Mouse (Mus musculus) MEL (cell line): ENCODE data around the gene Fam222b. TPM values are rescaled to one million over a fixed set of nuclear protein-coding genes. Genes with fewer than 3 reads are reported as not detected.

Experiments
- DNase-seq: peaks from one replicate; pipeline ENCODE4 v3.0.0; 2011; ENCODE audit warnings: low read depth, low spot score
- H3K27ac ChIP-seq: 2 replicates; pipeline ENCODE4 v1.5.1; 2012; ENCODE audit warnings: low read depth, mild to moderate bottlenecking, control low read depth, low read length, moderate library complexity; ENCODE audit not compliant: control insufficient read depth
- H3K27me3 ChIP-seq, 2 experiments: fragments of 150-350 bp in 1 of 2; sonication (generic) in 1 of 2; 2 replicates each; pipeline ENCODE4 v1.6.1; 2012; ENCODE audit warnings: low read length in 2 of 2, mild to moderate bottlenecking in 2 of 2, improper control_type of control experiment in 1 of 2, moderate library complexity in 1 of 2; ENCODE audit not compliant: insufficient read depth in 2 of 2, control insufficient read depth in 1 of 2
- H3K36me3 ChIP-seq, 2 experiments: 2 replicates each; pipeline ENCODE4 v1.6.1; 2012 to 2014; ENCODE audit warnings: low read length in 2 of 2, improper control_type of control experiment in 1 of 2, inconsistent platforms in 1 of 2, mild to moderate bottlenecking in 1 of 2; ENCODE audit not compliant: insufficient read depth in 2 of 2, control insufficient read depth in 1 of 2
- H3K4me1 ChIP-seq, 2 experiments: fragments of 150-350 bp in 1 of 2; sonication (generic) in 1 of 2; 2 replicates each; pipeline ENCODE4 v1.6.1; 2012; ENCODE audit warnings: low read length in 2 of 2, improper control_type of control experiment in 1 of 2, mild to moderate bottlenecking in 1 of 2; ENCODE audit not compliant: insufficient read depth in 2 of 2, control insufficient read depth in 1 of 2
- H3K4me3 ChIP-seq, 2 experiments: fragments of 150-350 bp in 1 of 2; sonication (generic) in 1 of 2; 2 replicates each; pipeline ENCODE4 v1.5.1; 2012; ENCODE audit warnings: low read depth in 2 of 2, low read length in 2 of 2, mild to moderate bottlenecking in 2 of 2, moderate library complexity in 2 of 2, control low read depth in 1 of 2, improper control_type of control experiment in 1 of 2; ENCODE audit not compliant: control insufficient read depth in 1 of 2, insufficient read depth in 1 of 2
- H3K79me2 ChIP-seq: 2 replicates; pipeline ENCODE4 v1.6.1; 2012; ENCODE audit warnings: mild to moderate bottlenecking, low read length, moderate library complexity; ENCODE audit not compliant: control insufficient read depth, poor library complexity, insufficient read depth
- H3K9ac ChIP-seq: 2 replicates; pipeline ENCODE4 v1.6.1; 2012; ENCODE audit warnings: low read depth, mild to moderate bottlenecking, control low read depth, low read length, moderate library complexity; ENCODE audit not compliant: control insufficient read depth, poor library complexity, severe bottlenecking
- H3K9me3 ChIP-seq: fragments of 150-350 bp; sonication (generic); replicated peaks from 2 replicates; pipeline ENCODE4 v1.6.1; 2012; ENCODE audit warnings: mild to moderate bottlenecking, low read length, improper control_type of control experiment, moderate library complexity; ENCODE audit not compliant: insufficient read depth
- BHLHE40 ChIP-seq: IDR thresholded peaks from 2 replicates; pipeline ENCODE4 v1.6.1; 2012; ENCODE audit warnings: low read depth, mild to moderate bottlenecking, inconsistent platforms, low read length, improper control_type of control experiment, borderline replicate concordance
- CHD1 ChIP-seq: IDR thresholded peaks from 2 replicates; pipeline ENCODE4 v1.6.1; 2012; ENCODE audit warnings: low read depth, mild to moderate bottlenecking, inconsistent platforms, low read length, improper control_type of control experiment
- CHD2 ChIP-seq: IDR thresholded peaks from 2 replicates; pipeline ENCODE4 v1.6.1; 2011; ENCODE audit warnings: low read length, improper control_type of control experiment
- CTCF ChIP-seq, 3 experiments: IDR thresholded peaks in 2 of 3; conservative IDR thresholded peaks in 1 of 3; 2 replicates each; pipeline ENCODE4 v1.5.1; 2011 to 2012; ENCODE audit warnings: low read length in 3 of 3, low read depth in 2 of 3, mild to moderate bottlenecking in 2 of 3, improper control_type of control experiment in 1 of 3, inconsistent platforms in 1 of 3, mixed read lengths in 1 of 3, moderate library complexity in 1 of 3; ENCODE audit not compliant: control insufficient read depth in 1 of 3, insufficient read depth in 1 of 3, poor library complexity in 1 of 3, severe bottlenecking in 1 of 3
- E2F4 ChIP-seq: IDR thresholded peaks from 2 replicates; pipeline ENCODE4 v1.6.1; 2011; ENCODE audit warnings: low read depth, low read length, improper control_type of control experiment, borderline replicate concordance
- ELF1 ChIP-seq: IDR thresholded peaks from 2 replicates; pipeline ENCODE4 v1.6.1; 2014; ENCODE audit warnings: low read depth, mild to moderate bottlenecking, inconsistent platforms, low read length, improper control_type of control experiment, moderate library complexity
- EP300 ChIP-seq, 2 experiments: IDR thresholded peaks; 2 replicates each; pipeline ENCODE4 v1.6.1; 2011; ENCODE audit warnings: improper control_type of control experiment in 2 of 2, low read length in 2 of 2, low read depth in 1 of 2, mild to moderate bottlenecking in 1 of 2
- ETS1 ChIP-seq: IDR thresholded peaks from 2 replicates; pipeline ENCODE4 v1.6.1; 2012; ENCODE audit warnings: low read depth, mild to moderate bottlenecking, inconsistent platforms, low read length, improper control_type of control experiment, moderate library complexity
- GABPA ChIP-seq: IDR thresholded peaks from 2 replicates; pipeline ENCODE4 v1.6.1; 2012; ENCODE audit warnings: low read depth, mild to moderate bottlenecking, inconsistent platforms, low read length, improper control_type of control experiment, moderate library complexity
- GATA1 ChIP-seq: IDR thresholded peaks from 2 replicates; pipeline ENCODE4 v1.6.1; 2011; ENCODE audit warnings: low read depth, low read length, improper control_type of control experiment
- HCFC1 ChIP-seq: IDR thresholded peaks from 2 replicates; pipeline ENCODE4 v1.6.1; 2012; ENCODE audit warnings: low read depth, mild to moderate bottlenecking, inconsistent platforms, low read length, improper control_type of control experiment, moderate library complexity
- KAT2A ChIP-seq: conservative IDR thresholded peaks from 2 replicates; pipeline ENCODE4 v1.6.1; 2012; ENCODE audit warnings: low read depth, low read length, improper control_type of control experiment, inconsistent platforms
- MAFK ChIP-seq: IDR thresholded peaks from 2 replicates; pipeline ENCODE4 v1.6.1; 2011; ENCODE audit warnings: low read depth, mild to moderate bottlenecking, low read length, improper control_type of control experiment, borderline replicate concordance
- MAX ChIP-seq: IDR thresholded peaks from 2 replicates; pipeline ENCODE4 v1.6.1; 2011; ENCODE audit warnings: low read length, improper control_type of control experiment
- MAZ ChIP-seq: IDR thresholded peaks from 2 replicates; pipeline ENCODE4 v1.6.1; 2012; ENCODE audit warnings: low read depth, mild to moderate bottlenecking, inconsistent platforms, low read length, improper control_type of control experiment
- MXI1 ChIP-seq: IDR thresholded peaks from 2 replicates; pipeline ENCODE4 v1.6.1; 2011; ENCODE audit warnings: mild to moderate bottlenecking, low read depth, low read length, improper control_type of control experiment
- MYC ChIP-seq: IDR thresholded peaks from 2 replicates; pipeline ENCODE4 v1.6.1; 2011; ENCODE audit warnings: low read depth, mild to moderate bottlenecking, low read length, improper control_type of control experiment, moderate library complexity
- NELFE ChIP-seq: IDR thresholded peaks from 2 replicates; pipeline ENCODE4 v1.6.1; 2011; ENCODE audit warnings: low read depth, low read length, improper control_type of control experiment
- NRF1 ChIP-seq: IDR thresholded peaks from 2 replicates; pipeline ENCODE4 v1.6.1; 2014; ENCODE audit warnings: low read depth, mild to moderate bottlenecking, inconsistent platforms, low read length, improper control_type of control experiment, moderate library complexity; ENCODE audit not compliant: poor library complexity, insufficient read depth, severe bottlenecking
- RAD21 ChIP-seq: IDR thresholded peaks from 2 replicates; pipeline ENCODE4 v1.6.1; 2011; ENCODE audit warnings: mild to moderate bottlenecking, low read depth, low read length, improper control_type of control experiment
- RCOR1 ChIP-seq: IDR thresholded peaks from 2 replicates; pipeline ENCODE4 v1.6.1; 2012; ENCODE audit warnings: low read depth, mild to moderate bottlenecking, inconsistent platforms, low read length, improper control_type of control experiment
- SIN3A ChIP-seq: IDR thresholded peaks from 2 replicates; pipeline ENCODE4 v1.6.1; 2012; ENCODE audit warnings: low read length, improper control_type of control experiment, inconsistent platforms
- SMC3 ChIP-seq: IDR thresholded peaks from 2 replicates; pipeline ENCODE4 v1.6.1; 2011; ENCODE audit warnings: low read depth, low read length, improper control_type of control experiment
- TAL1 ChIP-seq: IDR thresholded peaks from 2 replicates; pipeline ENCODE4 v1.6.1; 2012; ENCODE audit warnings: mild to moderate bottlenecking, inconsistent platforms, low read length, moderate library complexity, mixed read lengths
- TCF12 ChIP-seq: IDR thresholded peaks from 2 replicates; pipeline ENCODE4 v1.6.1; 2014; ENCODE audit warnings: low read depth, mild to moderate bottlenecking, inconsistent platforms, low read length, improper control_type of control experiment, moderate library complexity
- UBTF ChIP-seq: IDR thresholded peaks from 2 replicates; pipeline ENCODE4 v1.6.1; 2012; ENCODE audit warnings: low read depth, mild to moderate bottlenecking, inconsistent platforms, low read length, improper control_type of control experiment, moderate library complexity, borderline replicate concordance; ENCODE audit not compliant: insufficient read depth
- ZC3H11A ChIP-seq: IDR thresholded peaks from 2 replicates; pipeline ENCODE4 v1.6.1; 2012; ENCODE audit warnings: low read depth, mild to moderate bottlenecking, inconsistent platforms, low read length, improper control_type of control experiment
- ZMIZ1 ChIP-seq: IDR thresholded peaks from 2 replicates; pipeline ENCODE4 v1.6.1; 2012; ENCODE audit warnings: low read depth, mild to moderate bottlenecking, inconsistent platforms, low read length, improper control_type of control experiment, moderate library complexity
- ZNF384 ChIP-seq: IDR thresholded peaks from 2 replicates; pipeline ENCODE4 v1.6.1; 2012; ENCODE audit warnings: low read depth, mild to moderate bottlenecking, inconsistent platforms, low read length, improper control_type of control experiment
- polyA plus RNA-seq, 2 experiments: library from polyadenylated mRNA; stranded (reverse) in 1 of 2; unstranded in 1 of 2; fragments of >175 nt in 1 of 2; fragments of >200 nt in 1 of 2; gene quantifications; 2 replicates each; pipeline versions ENCODE4 v1.2.1 to v1.2.4; 2012; ENCODE audit warnings: low replicate concordance in 2 of 2, low read depth in 1 of 2; ENCODE audit not compliant: insufficient read length in 2 of 2, insufficient read depth in 1 of 2, missing spikeins in 1 of 2
- total RNA-seq: library from RNA; depleted of rRNA; stranded (reverse); fragments of 300-350 nt; gene quantifications from 2 replicates; pipeline ENCODE4 v1.2.3, GENCODE M21; 2012

The Fam222b gene
- total and polyA plus RNA-seq, 3 experiments, result 2.4 to 8.1 TPM; not detected in 1

DNA sequence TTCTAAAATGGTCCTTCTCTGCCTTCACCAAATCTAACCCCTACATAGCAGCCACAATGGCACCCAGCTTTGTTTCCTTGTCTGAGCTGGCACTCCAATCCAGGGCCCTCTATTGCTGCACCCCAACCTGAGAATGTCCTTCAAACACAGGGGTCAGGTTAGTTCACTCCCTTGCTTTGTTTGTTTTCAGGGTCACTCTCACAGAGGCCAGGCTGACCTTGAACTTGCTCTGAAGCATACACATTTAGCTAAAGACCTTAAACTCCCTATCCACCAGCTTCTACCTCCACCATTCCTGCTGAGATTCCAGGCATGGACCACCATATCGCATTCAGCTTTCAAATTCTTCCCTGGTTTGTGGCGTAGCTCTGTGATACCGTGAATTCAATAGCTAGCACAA, 80.0 kb downstream of the Fam222b start:
- H3K4me1 ChIP-seq, result peaks cover 0 to 3% of the 10 kb centered on the region in 2 experiments; a peak in 1 of 4 replicates
- no peak overlapping the region for H3K27ac ChIP-seq

GRCm38 (mm10) chr11:78175771-78176401, 81.4 kb downstream of the Fam222b start:
- Histone ChIP-seq H3K27ac (peak overlapping the region; percentile 59), H3K9ac (peak overlapping the region; percentile 10; the same call in 1 of the 2 replicates), H3K36me3 (peaks cover 0 to 19% of the 10 kb centered on the region in 2 experiments; a peak in 3 of 4 replicates), H3K79me2 (peaks cover 8% of the 10 kb centered on the region), H3K4me3 (peak overlapping the region; percentile 60 to 67), H3K9me3 (no peaks in the 10 kb centered on the region), H3K4me1 (peaks cover 0 to 11% of the 10 kb centered on the region in 2 experiments; a peak in 1 of 4 replicates), H3K27me3 (no peaks in the 10 kb centered on the region)
- DNase-seq, result peak; percentile 98
- no peak for TF ChIP-seq NRF1
- 0 out of 4 replicates have a peak, but pooled peaks of 1 of the 2 experiments have one; percentile 52 for TF ChIP-seq EP300 (IDR thresholded peaks at IDR 0.05; ENCODE audit: low read depth in 1 of 2, low read length in 2 of 2)
- no peak for TF ChIP-seq CHD2
- TF ChIP-seq MAX, result no peak; the same call in 1 of the 2 replicates
- peak; percentile 90 for TF ChIP-seq MYC
- TF ChIP-seq KAT2A, result no peak
- TF ChIP-seq SIN3A, result no peak; the same call in 1 of the 2 replicates
- no peak; the same call in 1 of the 2 replicates for TF ChIP-seq SMC3
- TF ChIP-seq MXI1, result peak; percentile 60; the same call in 1 of the 2 replicates
- TF ChIP-seq TAL1, result no peak
- TF ChIP-seq ETS1, result 0 out of 2 replicates have a peak, but pooled peaks have one; percentile 5
- TF ChIP-seq HCFC1, result no peak
- TF ChIP-seq NELFE, result no peak
- no peak for TF ChIP-seq ZC3H11A
- TF ChIP-seq CHD1, result 0 out of 2 replicates have a peak, but pooled peaks have one; percentile 73
- TF ChIP-seq UBTF, result no peak
- TF ChIP-seq ELF1, result no peak
- TF ChIP-seq CTCF (IDR thresholded peaks at IDR 0.05 in 2 of 3, conservative IDR thresholded peaks at IDR 0.05 in 1 of 3; ENCODE audit: control insufficient read depth in 1 of 3, insufficient read depth in 1 of 3, low read depth in 2 of 3, low read length in 3 of 3, poor library complexity in 1 of 3, severe bottlenecking in 1 of 3), result peak in 2 of 3 experiments; percentile 37 to 55; a peak in 4 of 6 replicates
- no peak; the same call in none of the 2 replicates for TF ChIP-seq RCOR1
- no peak for TF ChIP-seq MAFK
- TF ChIP-seq E2F4, result no peak
- TF ChIP-seq RAD21, result no peak
- TF ChIP-seq ZNF384, result peak; percentile 70
- TF ChIP-seq GATA1, result 0 out of 2 replicates have a peak, but pooled peaks have one; percentile 11
- no peak for TF ChIP-seq BHLHE40

More for the DNA sequence above, 80.0 kb downstream of the Fam222b start:
- no peaks in the 10 kb centered on the region for H3K27me3 ChIP-seq
- H3K9me3 ChIP-seq, result no peaks in the 10 kb centered on the region
- peaks cover 0 to 5% of the 10 kb centered on the region in 2 experiments; a peak in 2 of 4 replicates for H3K36me3 ChIP-seq
- no peak overlapping the region for H3K4me3 ChIP-seq
- TF ChIP-seq HCFC1 (no peak), MAFK (no peak), TAL1 (no peak), ZMIZ1 (no peak), SMC3 (no peak), KAT2A (no peak), UBTF (no peak), GABPA (no peak), BHLHE40 (no peak), ZNF384 (no peak), GATA1 (no peak), TCF12 (no peak), MAZ (no peak)
- H3K9ac ChIP-seq, result no peak overlapping the region
- peaks cover 7% of the 10 kb centered on the region for H3K79me2 ChIP-seq
- DNase-seq, result no peak
